Mouse (Mus musculus): Measurements from ENCODE around the gene Gga3.
A peak's percentile ranks its signal among the peaks of the same experiment; 100 is the strongest.

The Gga3 gene

DNA sequence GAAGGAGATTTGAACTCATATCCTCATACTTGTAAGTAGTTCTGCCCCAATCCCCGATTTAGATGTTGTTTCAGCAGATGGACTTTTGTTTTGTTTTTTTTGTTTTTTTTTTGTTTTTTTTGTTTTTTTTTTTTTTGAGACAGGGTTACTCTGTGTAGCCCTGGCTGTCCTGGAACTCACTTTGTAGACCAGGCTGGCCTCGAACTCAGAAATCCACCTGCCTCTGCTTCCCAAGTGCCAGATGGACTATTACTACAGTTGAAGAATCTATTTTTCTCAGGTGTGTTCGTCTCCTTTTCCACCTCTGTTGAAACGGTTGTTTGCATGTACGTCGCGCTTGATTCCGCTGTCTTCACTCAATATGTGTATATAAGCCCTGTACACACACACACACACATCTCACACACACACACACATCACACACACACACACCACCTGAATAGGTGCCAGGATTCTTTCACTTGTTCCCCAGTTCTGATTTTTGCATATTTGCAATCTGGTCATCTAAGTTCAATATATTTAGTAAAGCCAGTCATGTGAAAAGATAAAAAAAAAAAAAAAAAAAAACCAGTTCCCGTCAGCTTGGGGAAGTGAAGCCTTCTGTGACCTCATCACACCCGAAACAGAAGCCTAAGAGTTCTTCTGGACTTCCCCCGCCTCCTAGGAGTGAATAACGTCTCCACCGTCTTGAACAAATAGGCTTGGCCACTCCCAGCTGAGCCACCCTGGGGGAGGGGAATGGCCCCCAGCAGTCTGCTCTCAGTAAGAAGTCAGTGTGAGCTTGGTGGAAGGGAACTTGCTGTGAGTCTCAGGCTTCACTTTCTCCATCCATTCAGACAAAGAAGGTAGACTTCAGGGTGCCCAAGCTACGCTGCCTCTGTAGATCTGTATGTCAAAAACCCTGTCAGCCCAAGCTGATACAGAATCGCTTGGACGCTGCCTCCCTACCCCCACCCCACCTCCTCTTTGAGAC is 27.0 kb upstream of the Gga3 start:
- no peak for DNase-seq

DNA sequence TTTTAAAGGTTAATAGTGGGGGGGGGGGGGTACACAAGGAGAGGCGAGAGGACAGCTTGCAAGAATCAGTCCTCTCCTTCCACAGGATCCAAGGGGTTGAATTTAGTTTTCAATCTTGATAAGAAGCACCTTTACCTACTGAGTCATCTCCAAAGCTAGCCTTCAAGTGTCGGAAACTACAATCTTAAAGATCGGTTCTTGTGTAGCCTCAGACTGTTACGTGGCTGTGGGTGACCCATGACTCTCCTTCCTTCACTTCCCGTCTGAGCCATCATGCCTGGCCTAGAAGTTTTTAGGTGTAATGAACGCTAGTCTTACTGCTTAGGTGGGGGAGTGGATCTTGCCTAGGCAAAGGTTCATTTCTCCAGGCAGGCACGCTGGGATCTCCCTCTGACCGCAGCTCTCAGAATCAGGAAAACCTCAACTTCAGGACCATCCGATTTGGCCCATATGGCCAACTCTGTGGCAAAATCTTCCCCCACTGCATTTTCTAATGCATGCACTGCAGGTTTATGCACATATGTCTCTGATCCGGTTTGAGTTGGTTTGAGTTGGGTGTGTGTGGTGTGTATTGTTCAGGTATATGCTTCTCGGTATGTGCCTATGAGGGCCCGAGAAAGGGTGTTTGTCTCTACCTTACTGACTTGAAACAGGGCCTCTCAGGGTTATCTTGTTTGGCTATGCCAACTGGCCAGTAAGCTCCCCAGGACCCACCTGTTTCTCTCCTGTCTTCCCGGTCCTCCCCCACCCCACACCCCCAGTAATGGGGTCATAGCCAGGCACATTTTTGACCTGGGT is 26.1 kb upstream of the Gga3 start:
- DNase-seq = no peak

GRCm38 (mm10) chr11:115628465-115629101 is 24.7 kb upstream of the Gga3 start:
- no peak for DNase-seq

GRCm38 (mm10) chr11:115627705-115628464 is 24.0 kb upstream of the Gga3 start, which contains the start of gene Slc25a19:
Gene Slc25a19, minus strand, starts transcription at chr11:115628295.
- DNase-seq = peak; percentile 100

GRCm38 (mm10) chr11:115626824-115627616 is 23.2 kb upstream of the Gga3 start:
- DNase-seq = no peak

DNA sequence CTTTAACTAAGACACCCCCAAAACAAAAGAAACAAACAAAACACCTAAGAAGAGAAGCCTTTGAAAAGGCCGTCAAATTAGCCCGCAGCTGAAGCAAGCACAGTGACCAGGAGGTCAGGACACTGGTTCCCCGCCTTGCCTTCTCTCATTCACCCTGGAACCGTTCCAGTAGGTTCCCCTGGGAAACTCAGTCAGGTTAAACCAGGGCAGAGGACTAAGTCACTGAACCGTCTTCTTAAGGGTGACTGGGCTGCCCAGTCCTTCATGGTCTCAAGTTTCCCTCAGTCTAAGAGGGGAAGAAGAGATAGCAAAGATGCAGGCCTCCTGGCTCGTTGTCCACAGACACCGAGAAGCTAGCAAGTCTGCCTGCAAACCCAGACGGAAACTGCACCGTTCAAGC is 22.0 kb upstream of the Gga3 start:
- DNase-seq = no peak

DNA sequence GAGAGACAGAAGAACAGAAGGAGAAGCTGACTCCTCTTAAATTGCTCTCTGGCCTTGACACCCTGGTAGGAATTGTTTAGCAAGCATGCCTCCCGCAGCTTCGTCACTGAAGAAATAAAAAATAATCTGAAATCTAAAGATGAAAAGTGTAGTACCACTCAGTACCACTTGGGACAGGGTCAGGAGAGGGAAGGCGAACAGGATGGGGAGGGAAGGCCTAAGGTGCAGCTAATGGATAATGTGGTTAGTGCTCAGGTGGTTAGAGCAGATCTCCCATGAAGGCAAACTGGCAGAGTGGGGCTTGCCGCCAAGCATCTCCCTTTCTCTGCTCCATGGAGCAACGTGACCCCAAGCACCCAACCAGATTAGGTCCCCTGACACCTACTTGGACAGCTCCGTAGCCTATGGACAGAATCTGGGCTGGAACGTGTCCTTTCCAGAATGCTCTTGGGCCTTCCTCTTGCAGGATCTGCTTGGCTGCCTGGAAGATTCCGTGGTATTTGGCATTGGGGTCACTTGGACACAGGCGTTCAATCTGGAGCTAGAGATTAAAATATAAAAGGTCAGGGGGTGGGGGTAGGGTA is 19.7 kb upstream of the Gga3 start:
- DNase-seq = peak; percentile 36

- no peak for DNase-seq
These were observed 16.1 kb upstream of the Gga3 start for GRCm38 (mm10) chr11:115619949-115620348.

DNA sequence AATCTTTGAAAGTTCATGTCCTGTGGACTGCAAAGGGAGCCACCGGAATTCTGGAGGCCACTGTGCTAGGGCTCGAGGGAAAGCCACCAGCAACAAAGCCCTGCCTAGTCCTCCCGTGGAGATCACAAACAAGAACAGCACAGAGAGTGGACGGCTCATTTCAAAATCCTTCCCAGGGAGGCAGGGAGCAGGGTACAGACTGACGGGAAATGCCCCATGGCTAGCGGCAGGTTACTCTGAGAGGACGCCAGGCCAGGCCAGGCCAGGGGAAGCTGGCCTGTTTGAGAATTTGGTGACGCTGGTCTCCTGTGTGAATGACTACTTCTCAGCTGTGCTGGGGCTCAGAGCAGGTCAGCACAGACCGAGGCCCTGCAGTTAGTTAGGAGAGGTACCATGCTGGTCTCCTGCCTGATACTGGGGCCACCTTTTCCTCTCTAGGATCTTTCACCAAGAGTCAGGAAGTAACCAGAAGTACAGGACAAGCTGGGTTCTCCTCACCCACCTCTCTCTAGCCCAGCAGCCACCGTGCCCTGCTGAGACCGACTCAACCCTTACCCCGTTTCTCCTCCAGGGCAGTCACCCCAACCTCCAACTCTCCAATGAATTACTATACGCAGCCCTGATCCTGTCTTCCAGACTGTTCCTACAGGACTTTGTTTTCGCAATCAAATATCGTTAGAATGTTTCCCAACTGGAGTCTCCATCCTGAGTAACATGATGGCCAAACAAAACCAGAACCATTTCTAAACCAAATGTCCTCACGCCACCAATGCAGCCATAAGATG is 15.1 kb upstream of the Gga3 start:
- no peak for DNase-seq

GRCm38 (mm10) chr11:115618001-115618400 is 14.2 kb upstream of the Gga3 start:
- no peak for DNase-seq

GRCm38 (mm10) chr11:115616893-115617292 is 13.0 kb upstream of the Gga3 start:
- no peak for DNase-seq

- DNase-seq = no peak
These were observed 12.5 kb upstream of the Gga3 start for GRCm38 (mm10) chr11:115616371-115616770.

- DNase-seq = no peak
These were observed 12.0 kb upstream of the Gga3 start for GRCm38 (mm10) chr11:115615875-115616274.

GRCm38 (mm10) chr11:115615108-115615825 is 11.4 kb upstream of the Gga3 start:
- DNase-seq = no peak

DNA sequence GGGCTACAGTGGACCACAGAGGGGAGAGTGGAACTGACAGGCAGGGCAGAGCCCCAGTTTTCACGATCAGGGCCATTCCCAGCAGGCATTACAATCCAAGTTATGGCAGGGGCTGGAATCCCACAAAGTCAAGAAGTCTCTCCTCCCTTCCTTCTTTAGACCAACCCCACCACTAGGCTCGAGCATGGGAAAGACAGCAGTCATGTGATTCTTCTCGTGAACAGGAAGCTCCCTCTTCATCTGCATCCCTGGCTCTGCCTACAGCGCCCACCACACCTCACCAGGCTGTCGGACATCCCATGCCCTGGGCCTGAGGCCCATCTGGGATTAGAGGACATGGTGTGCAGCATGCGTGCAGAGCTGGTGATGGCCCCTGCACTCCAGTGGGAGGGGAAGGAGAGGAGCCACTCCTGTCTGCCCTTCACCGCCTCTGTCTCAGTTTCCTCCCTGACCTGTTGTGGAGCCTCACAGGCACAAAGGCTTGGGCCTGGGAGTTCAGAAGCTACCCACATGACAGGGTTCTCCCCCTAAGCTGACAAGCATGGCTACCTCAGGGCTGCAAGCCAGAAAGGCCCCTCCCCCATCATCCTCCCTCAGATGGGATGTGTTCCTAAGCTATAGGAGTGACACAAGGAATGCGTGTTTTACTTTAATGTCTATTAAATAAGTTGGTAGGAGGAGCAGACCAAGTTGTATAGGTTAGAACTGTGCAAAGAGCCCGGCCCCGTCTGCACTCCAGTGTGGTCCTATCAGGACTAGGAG is 10.7 kb upstream of the Gga3 start:
- no peak for DNase-seq

- DNase-seq = peak; percentile 22
These were observed 9.5 kb upstream of the Gga3 start for GRCm38 (mm10) chr11:115613138-115613945.

DNA sequence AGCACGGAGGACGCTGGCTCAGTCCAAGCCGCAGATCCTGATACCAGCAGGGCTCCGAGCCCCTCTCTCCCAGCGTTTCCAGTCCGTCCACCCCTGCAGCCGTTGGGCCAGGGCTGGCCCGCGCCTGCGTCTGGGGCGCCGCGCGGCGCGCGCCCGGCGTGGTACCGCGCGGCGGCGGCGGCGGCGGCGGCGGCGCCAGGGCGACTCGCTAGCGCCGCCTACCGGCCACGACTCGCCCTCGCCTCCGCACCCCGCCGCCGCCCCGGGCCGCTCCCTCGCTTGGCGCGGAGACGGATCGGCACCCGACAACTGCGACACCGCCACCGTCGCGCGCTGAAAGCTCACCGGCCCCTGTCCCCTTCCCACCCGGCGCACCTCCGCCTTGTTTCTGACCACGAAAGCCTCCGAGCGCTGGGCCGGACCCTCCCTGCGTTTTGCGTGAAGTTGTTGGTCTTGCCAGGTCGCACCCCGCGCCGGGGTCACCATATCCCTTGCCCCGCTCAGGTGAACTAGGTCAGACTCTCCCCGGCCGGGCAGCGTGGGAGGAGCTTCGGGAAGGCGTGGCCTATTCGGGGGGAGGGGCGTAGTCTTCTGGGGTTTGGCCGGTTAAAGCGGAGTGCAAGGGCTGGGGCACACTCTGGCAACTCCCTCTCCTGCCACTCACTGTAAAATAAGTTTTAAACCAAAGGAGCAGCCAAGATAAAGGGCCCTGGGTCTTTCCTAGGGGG is 8.7 kb upstream of the Gga3 start, which contains the start of gene Mif4gd:
TSS of gene Mif4gd (minus strand) at position 560 of the 728 bp plus-strand sequence.
- peak; percentile 91 for DNase-seq
